Mouse (Mus musculus): ENCODE measurements around the gene Kctd17.

GRCm38 (mm10) chr15:78403301-78403741 is 25.0 kb upstream of the Kctd17 start:
- TF ChIP-seq CTCF (IDR thresholded peaks at IDR 0.05; ENCODE audit: borderline replicate concordance, extremely low read depth, insufficient read depth, insufficient read length) (no peak), POLR2A (IDR thresholded peaks at IDR 0.05; ENCODE audit: borderline replicate concordance, extremely low read depth, insufficient read depth, insufficient read length, poor library complexity, severe bottlenecking) (no peak)
